Mouse (Mus musculus): ENCODE results near the gene Mfrp. TPM values are rescaled to one million over a fixed set of nuclear protein-coding genes. Genes with fewer than 3 reads are reported as not detected.
A peak's percentile ranks its signal among the peaks of the same experiment; 100 is the strongest.

Mfrp gene
- polyA plus RNA-seq, 1 experiment from 2014 or later = not detected

DNA sequence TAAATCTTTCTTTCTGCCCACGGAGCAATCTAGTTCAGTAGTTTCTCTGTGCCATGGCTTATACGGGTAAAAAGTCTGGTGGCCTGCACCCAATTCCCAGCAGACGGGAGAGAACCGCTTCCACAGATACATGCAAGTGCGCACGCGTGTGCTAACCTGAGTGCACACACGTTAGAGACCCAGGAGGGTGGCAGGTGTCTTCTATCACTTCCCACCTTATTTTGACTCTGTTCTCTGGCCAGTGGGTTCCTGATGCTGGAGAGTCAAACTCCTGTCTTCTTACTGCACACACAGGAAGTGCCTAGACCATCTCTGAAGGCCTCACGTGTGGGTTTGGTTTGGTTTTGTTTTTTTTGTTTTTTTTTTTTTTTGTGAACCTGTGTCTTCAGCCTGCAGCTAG, 14.1 kb downstream of the Mfrp start:
- Histone ChIP-seq H3K36me3 (ENCODE audit: control insufficient read depth, insufficient read depth, low read length) (no peaks in the 10 kb centered on the region), H3K4me2 (ENCODE audit: low read length) (no peak overlapping the region), H3K27me3 (replicated peaks; ENCODE audit: control insufficient read depth, insufficient read depth, low read length) (no peaks in the 10 kb centered on the region), H3K4me1 (ENCODE audit: control insufficient read depth, insufficient read depth, low read length) (no peaks in the 10 kb centered on the region; the same call in 1 of the 2 replicates), H3K4me3 (ENCODE audit: low read depth, low read length) (no peak overlapping the region), H3K27ac (ENCODE audit: low read depth, low read length) (no peak overlapping the region), H3K9me3 (replicated peaks; ENCODE audit: control insufficient read depth, low read length) (no peaks in the 10 kb centered on the region), H3K9ac (ENCODE audit: low read length) (no peak overlapping the region)
- ATAC-seq = no peak
- WGBS = 93% methylated on average over 9 of the region's 9 CpGs
- DNase-seq (ENCODE audit: low spot score) = no peak

DNA sequence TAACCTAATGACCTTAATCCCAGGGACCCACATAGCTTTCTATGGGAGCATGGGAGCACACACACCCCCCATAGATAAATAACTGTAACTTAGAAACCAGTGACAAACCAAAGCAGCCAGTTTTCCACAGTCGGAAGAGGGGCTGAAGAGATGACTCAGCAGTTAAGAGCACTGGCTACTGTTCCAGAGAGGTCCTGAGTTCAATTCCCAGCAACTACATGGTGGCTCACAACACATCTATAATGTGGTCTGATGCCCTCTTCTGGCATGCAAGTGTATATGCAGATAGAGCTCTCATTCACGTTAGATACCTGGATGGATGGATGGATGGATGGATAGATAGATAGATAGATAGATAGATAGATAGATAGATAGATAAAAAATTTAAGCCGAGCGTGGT, 14.7 kb downstream of the Mfrp start:
- no peaks in the 10 kb centered on the region for H3K27me3 ChIP-seq (replicated peaks; ENCODE audit: control insufficient read depth, insufficient read depth, low read length)
- no peak overlapping the region for H3K4me3 ChIP-seq (ENCODE audit: low read depth, low read length)
- DNase-seq (ENCODE audit: low spot score) = no peak
- no peak overlapping the region for H3K9ac ChIP-seq (ENCODE audit: low read length)
- no peak overlapping the region for H3K4me2 ChIP-seq (ENCODE audit: low read length)
- no peaks in the 10 kb centered on the region for H3K36me3 ChIP-seq (ENCODE audit: control insufficient read depth, insufficient read depth, low read length)
- H3K4me1 ChIP-seq (ENCODE audit: control insufficient read depth, insufficient read depth, low read length) = no peaks in the 10 kb centered on the region
- ATAC-seq = no peak
- WGBS = 89% methylated on average over 4 of the region's 4 CpGs
- no peaks in the 10 kb centered on the region for H3K9me3 ChIP-seq (replicated peaks; ENCODE audit: control insufficient read depth, low read length)
- H3K27ac ChIP-seq (ENCODE audit: low read depth, low read length) = no peak overlapping the region

DNA sequence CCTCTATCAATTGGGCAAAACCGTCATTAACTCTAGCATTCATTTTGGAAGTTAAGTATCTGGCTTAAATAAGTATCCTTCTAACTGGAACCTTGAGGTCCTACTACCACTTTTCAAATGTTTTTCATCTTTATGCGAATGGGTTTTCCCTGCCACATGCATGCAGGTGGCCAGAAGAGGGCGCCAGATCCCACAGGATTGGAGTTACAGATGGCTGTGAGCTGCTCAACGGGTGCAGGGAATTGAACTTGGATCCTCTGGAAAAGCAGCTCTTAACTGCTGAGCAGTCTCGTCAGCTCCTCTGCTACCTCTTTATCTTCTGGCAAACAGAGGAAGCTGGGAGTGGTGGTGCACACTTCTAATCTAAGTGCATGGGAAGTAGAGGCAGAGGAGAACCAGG, 17.5 kb downstream of the Mfrp start:
- Histone ChIP-seq H3K36me3 (ENCODE audit: control insufficient read depth, insufficient read depth, low read length) (no peaks in the 10 kb centered on the region), H3K4me3 (ENCODE audit: low read depth, low read length) (no peak overlapping the region), H3K27me3 (replicated peaks; ENCODE audit: control insufficient read depth, insufficient read depth, low read length) (no peaks in the 10 kb centered on the region), H3K27ac (ENCODE audit: low read depth, low read length) (no peak overlapping the region), H3K4me2 (ENCODE audit: low read length) (no peak overlapping the region), H3K4me1 (ENCODE audit: control insufficient read depth, insufficient read depth, low read length) (no peaks in the 10 kb centered on the region), H3K9ac (ENCODE audit: low read length) (no peak overlapping the region), H3K9me3 (replicated peaks; ENCODE audit: control insufficient read depth, low read length) (no peaks in the 10 kb centered on the region)
- WGBS = 47% methylated on average over 5 of the region's 5 CpGs
- DNase-seq (ENCODE audit: low spot score) = no peak
- no peak for ATAC-seq

DNA sequence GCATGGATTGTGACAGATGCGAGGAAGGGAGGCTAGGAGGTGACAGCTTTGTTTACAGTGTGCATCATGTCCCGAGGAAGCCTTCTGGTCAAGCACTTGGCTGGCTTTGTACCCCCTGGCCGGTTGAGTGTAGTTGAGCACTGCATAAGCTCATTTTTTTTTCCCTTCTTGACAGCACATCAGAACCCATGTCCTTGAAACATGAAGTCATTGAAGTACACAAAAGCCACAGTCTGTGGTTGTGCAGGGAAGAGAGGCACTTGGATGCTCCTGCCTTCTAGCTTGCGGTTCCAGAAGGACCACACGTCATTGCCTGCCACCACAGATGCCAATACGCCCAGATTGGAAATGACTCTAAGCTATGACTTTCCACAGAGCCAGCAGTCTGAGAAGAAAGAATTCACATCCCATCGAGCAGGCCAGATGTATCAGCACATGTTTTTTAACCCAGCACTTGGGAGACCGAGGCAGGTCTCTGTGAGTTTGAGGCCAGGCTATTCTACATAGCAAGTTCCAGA, 18.5 kb downstream of the Mfrp start:
- no peak overlapping the region for H3K4me2 ChIP-seq (ENCODE audit: low read length)
- ATAC-seq (no peak), DNase-seq (ENCODE audit: low spot score) (no peak)
- H3K9me3 ChIP-seq (replicated peaks; ENCODE audit: control insufficient read depth, low read length) = no peaks in the 10 kb centered on the region
- H3K9ac ChIP-seq (ENCODE audit: low read length) = no peak overlapping the region
- WGBS = 84% methylated on average over 8 of the region's 8 CpGs
- no peak overlapping the region for H3K4me3 ChIP-seq (ENCODE audit: low read depth, low read length)
- H3K4me1 ChIP-seq (ENCODE audit: control insufficient read depth, insufficient read depth, low read length) = no peaks in the 10 kb centered on the region
- no peaks in the 10 kb centered on the region for H3K27me3 ChIP-seq (replicated peaks; ENCODE audit: control insufficient read depth, insufficient read depth, low read length)
- no peaks in the 10 kb centered on the region for H3K36me3 ChIP-seq (ENCODE audit: control insufficient read depth, insufficient read depth, low read length)
- H3K27ac ChIP-seq (ENCODE audit: low read depth, low read length) = no peak overlapping the region

DNA sequence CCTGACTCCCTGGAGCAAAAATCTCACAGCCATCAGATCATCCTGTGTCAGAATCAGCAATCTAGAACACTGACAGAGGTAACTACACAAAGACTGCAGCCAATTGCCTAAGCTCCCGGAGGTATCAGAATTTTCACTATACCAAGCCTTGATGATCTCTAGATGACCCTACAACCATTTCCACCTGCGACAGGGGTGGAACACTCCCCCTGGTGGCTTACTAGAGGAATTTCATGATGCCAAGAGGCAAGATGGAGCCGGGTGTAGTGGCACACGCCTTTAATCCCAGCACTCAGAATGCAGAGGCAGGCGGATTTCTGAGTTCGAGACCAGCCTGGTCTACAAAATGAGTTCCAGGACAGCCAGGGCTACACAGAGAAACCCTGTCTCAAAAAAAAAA, 22.8 kb downstream of the Mfrp start:
- H3K4me3 ChIP-seq (ENCODE audit: low read depth, low read length) = no peak overlapping the region
- H3K4me1 ChIP-seq (ENCODE audit: control insufficient read depth, insufficient read depth, low read length) = 0 out of 2 replicates have a peak, but pooled peaks cover 3% of the 10 kb centered on the region
- no peak overlapping the region for H3K9ac ChIP-seq (ENCODE audit: low read length)
- H3K27ac ChIP-seq (ENCODE audit: low read depth, low read length) = no peak overlapping the region
- 70% methylated on average over 6 of the region's 6 CpGs for WGBS
- H3K9me3 ChIP-seq (replicated peaks; ENCODE audit: control insufficient read depth, low read length) = no peaks in the 10 kb centered on the region
- H3K36me3 ChIP-seq (ENCODE audit: control insufficient read depth, insufficient read depth, low read length) = no peaks in the 10 kb centered on the region
- ATAC-seq (no peak), DNase-seq (ENCODE audit: low spot score) (no peak)
- H3K4me2 ChIP-seq (ENCODE audit: low read length) = no peak overlapping the region
- H3K27me3 ChIP-seq (replicated peaks; ENCODE audit: control insufficient read depth, insufficient read depth, low read length) = no peaks in the 10 kb centered on the region

DNA sequence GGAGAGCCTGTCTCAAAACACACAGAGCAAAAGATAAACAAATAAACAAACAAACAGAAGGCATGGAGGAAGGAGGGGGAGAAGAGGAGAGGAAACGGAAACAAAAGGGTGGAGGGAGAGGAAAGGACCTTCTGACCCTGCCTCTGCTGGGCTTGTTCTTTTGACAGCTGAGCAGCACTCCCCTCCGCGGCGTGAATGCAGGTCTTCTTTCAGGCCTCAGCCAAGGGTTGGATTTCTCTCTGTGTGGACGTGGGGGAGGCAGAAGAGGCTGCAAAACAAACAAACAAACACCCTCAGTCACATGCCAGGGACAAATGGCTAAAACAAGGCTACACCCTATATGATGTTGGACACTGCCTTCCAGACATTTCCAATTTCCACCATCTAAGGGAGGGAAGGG, 23.5 kb downstream of the Mfrp start:
- DNase-seq (ENCODE audit: low spot score) (no peak), ATAC-seq (no peak)
- H3K4me2 ChIP-seq (ENCODE audit: low read length) = no peak overlapping the region
- H3K36me3 ChIP-seq (ENCODE audit: control insufficient read depth, insufficient read depth, low read length) = no peaks in the 10 kb centered on the region
- peaks cover 6% of the 10 kb centered on the region; the same call in 1 of the 2 replicates for H3K4me1 ChIP-seq (ENCODE audit: control insufficient read depth, insufficient read depth, low read length)
- no peaks in the 10 kb centered on the region for H3K9me3 ChIP-seq (replicated peaks; ENCODE audit: control insufficient read depth, low read length)
- H3K4me3 ChIP-seq (ENCODE audit: low read depth, low read length) = no peak overlapping the region
- H3K27me3 ChIP-seq (replicated peaks; ENCODE audit: control insufficient read depth, insufficient read depth, low read length) = no peaks in the 10 kb centered on the region
- WGBS = 70% methylated on average over 5 of the region's 5 CpGs
- H3K9ac ChIP-seq (ENCODE audit: low read length) = no peak overlapping the region
- no peak overlapping the region for H3K27ac ChIP-seq (ENCODE audit: low read depth, low read length)

DNA sequence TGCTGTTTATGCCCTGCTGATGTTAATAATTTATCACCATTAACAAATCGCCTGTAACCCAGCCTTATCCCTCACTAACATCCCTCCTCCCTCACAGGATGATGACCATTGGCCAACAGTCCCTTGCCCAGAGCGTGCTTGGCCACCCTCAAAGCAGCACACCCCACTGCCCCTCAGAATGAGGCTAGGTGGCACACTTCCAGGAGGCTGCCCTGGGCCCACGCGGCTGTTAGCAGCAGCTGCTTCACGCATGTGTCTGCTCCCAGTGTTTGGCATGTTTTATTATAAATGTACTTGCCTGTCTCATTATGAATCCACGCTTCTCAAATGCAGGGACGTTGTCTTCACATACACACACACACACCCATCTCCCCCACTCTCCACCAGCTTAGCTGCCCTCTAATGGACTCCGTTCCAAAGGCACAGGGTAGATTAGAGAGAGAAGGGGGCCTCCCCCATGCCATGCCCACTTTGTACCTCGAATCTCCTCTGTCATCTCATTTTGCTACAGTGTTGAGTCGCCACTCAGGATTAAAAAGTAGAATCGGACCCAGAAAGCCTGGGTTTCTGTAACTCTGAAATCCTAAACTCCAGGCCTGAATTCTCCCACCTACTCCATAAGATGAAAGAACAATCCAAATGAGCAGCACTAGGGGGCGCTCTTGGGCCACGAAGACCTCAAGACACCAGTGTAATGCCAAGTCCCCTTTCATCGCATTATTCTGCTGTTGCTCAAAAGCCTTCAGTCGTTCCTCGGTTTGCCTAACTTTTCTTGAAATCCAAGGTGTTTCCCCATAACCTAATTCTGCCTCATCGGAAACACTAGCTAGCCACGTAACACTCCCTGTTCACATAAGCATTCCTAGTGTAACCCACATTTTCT, 24.3 kb downstream of the Mfrp start:
- no peak overlapping the region; the same call in 1 of the 2 replicates for H3K9ac ChIP-seq (ENCODE audit: low read length)
- 0 out of 2 replicates have a peak overlapping the region, but pooled peaks have one; percentile 1 for H3K27ac ChIP-seq (ENCODE audit: low read depth, low read length)
- H3K4me1 ChIP-seq (ENCODE audit: control insufficient read depth, insufficient read depth, low read length) = peaks cover 13% of the 10 kb centered on the region
- H3K4me3 ChIP-seq (ENCODE audit: low read depth, low read length) = no peak overlapping the region
- no peak overlapping the region for H3K4me2 ChIP-seq (ENCODE audit: low read length)
- 28% methylated on average over 18 of the region's 18 CpGs for WGBS
- H3K36me3 ChIP-seq (ENCODE audit: control insufficient read depth, insufficient read depth, low read length) = no peaks in the 10 kb centered on the region
- H3K27me3 ChIP-seq (replicated peaks; ENCODE audit: control insufficient read depth, insufficient read depth, low read length) = no peaks in the 10 kb centered on the region
- DNase-seq (ENCODE audit: low spot score) = peak; percentile 96
- no peaks in the 10 kb centered on the region for H3K9me3 ChIP-seq (replicated peaks; ENCODE audit: control insufficient read depth, low read length)
- ATAC-seq = peak; percentile 75

DNA sequence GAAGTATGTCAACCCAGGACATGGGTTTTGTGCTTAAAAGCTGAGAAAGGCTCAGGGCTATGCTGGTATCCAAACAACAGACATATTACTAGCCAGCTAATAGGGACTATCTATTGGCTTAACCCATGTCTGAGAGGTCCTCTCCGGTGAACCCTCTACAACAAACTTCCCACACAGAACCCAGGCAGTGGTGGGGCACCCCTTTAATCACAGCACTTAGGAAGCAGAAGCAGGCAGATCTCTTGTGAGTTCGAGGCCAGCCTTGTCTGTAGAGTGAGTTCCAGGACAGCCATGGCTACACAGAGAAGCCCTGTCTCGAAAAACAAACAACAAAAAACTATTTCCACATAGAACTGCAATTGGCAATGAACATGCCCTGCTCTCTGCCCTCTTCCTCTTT, 25.2 kb downstream of the Mfrp start:
- H3K4me2 ChIP-seq (ENCODE audit: low read length) = no peak overlapping the region
- H3K4me1 ChIP-seq (ENCODE audit: control insufficient read depth, insufficient read depth, low read length) = peaks cover 15% of the 10 kb centered on the region
- H3K36me3 ChIP-seq (ENCODE audit: control insufficient read depth, insufficient read depth, low read length) = no peaks in the 10 kb centered on the region
- no peaks in the 10 kb centered on the region for H3K9me3 ChIP-seq (replicated peaks; ENCODE audit: control insufficient read depth, low read length)
- H3K27me3 ChIP-seq (replicated peaks; ENCODE audit: control insufficient read depth, insufficient read depth, low read length) = no peaks in the 10 kb centered on the region
- ATAC-seq (no peak), DNase-seq (ENCODE audit: low spot score) (no peak)
- no peak overlapping the region; the same call in 1 of the 2 replicates for H3K9ac ChIP-seq (ENCODE audit: low read length)
- no peak overlapping the region for H3K4me3 ChIP-seq (ENCODE audit: low read depth, low read length)
- H3K27ac ChIP-seq (ENCODE audit: low read depth, low read length) = 0 out of 2 replicates have a peak overlapping the region, but pooled peaks have one; percentile 1
- 85% methylated on average over 3 of the region's 3 CpGs for WGBS

DNA sequence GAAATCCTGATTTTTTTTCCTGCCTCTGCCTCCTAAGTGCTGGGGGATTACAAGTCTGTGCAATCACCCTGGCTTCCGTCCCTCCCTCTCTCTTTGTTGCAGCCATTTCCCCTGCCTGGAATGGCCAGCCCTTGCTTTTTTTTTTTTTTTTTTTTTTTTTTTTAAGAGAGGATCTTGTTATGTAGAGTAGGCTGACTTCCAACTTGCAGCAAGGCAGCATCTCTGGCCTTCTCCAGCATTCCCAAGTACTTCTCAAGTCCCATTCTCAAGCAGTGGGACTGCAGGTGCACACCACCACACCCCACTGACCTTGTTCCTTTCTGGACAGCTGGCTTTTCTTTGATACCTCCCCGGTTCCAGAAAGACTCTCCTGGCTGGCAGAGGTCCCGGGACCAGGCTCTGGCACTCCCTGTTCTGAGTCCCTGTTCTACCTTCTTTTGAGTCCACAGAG, 25.8 kb downstream of the Mfrp start:
- H3K27ac ChIP-seq (ENCODE audit: low read depth, low read length) = no peak overlapping the region
- peaks cover 15% of the 10 kb centered on the region for H3K4me1 ChIP-seq (ENCODE audit: control insufficient read depth, insufficient read depth, low read length)
- no peak overlapping the region for H3K9ac ChIP-seq (ENCODE audit: low read length)
- H3K4me3 ChIP-seq (ENCODE audit: low read depth, low read length) = no peak overlapping the region
- H3K27me3 ChIP-seq (replicated peaks; ENCODE audit: control insufficient read depth, insufficient read depth, low read length) = no peaks in the 10 kb centered on the region
- no peaks in the 10 kb centered on the region for H3K36me3 ChIP-seq (ENCODE audit: control insufficient read depth, insufficient read depth, low read length)
- no peak overlapping the region for H3K4me2 ChIP-seq (ENCODE audit: low read length)
- no peaks in the 10 kb centered on the region for H3K9me3 ChIP-seq (replicated peaks; ENCODE audit: control insufficient read depth, low read length)
- DNase-seq (ENCODE audit: low spot score) (no peak), ATAC-seq (no peak)
- WGBS = 48% methylated on average over 3 of the region's 3 CpGs

Measured in forebrain, embryonic 14.5 days (tissue).